Mouse (Mus musculus): ENCODE measurements around the gene Map1lc3b.
"Not testable (repeated sequence)": the region's sequence is repeated elsewhere in the genome, so short reads cannot be mapped to it uniquely, and the experiment has no call there.

Gene Map1lc3b

GRCm38 (mm10) chr8:121572121-121572520 lies 18.0 kb upstream of the Map1lc3b start:
- no peak for DNase-seq (ENCODE audit: low read depth, low spot score)

GRCm38 (mm10) chr8:121573275-121573674 lies 16.9 kb upstream of the Map1lc3b start:
- no peak for DNase-seq (ENCODE audit: low read depth, low spot score)

GRCm38 (mm10) chr8:121575661-121576060 lies 14.5 kb upstream of the Map1lc3b start:
- DNase-seq (ENCODE audit: low read depth, low spot score) = no peak

GRCm38 (mm10) chr8:121577751-121578675 lies 12.1 kb upstream of the Map1lc3b start:
- DNase-seq (ENCODE audit: low read depth, low spot score) = no peak

GRCm38 (mm10) chr8:121578676-121579451 lies 11.3 kb upstream of the Map1lc3b start, which contains the start of gene Fbxo31:
TSS of gene Fbxo31 (minus strand) at chr8:121578806.
- DNase-seq (ENCODE audit: low read depth, low spot score) = peak; percentile 95

- no peak for DNase-seq (ENCODE audit: low read depth, low spot score)
Measured at GRCm38 (mm10) chr8:121580465-121580864, 9.7 kb upstream of the Map1lc3b start.

- no peak for DNase-seq (ENCODE audit: low read depth, low spot score)
Measured at GRCm38 (mm10) chr8:121583653-121584052, 6.5 kb upstream of the Map1lc3b start.

GRCm38 (mm10) chr8:121584730-121585129 lies 5.4 kb upstream of the Map1lc3b start:
- DNase-seq (ENCODE audit: low read depth, low spot score) = no peak

- peak; percentile 98 for DNase-seq (ENCODE audit: low read depth, low spot score)
Measured at GRCm38 (mm10) chr8:121585159-121585825, 4.9 kb upstream of the Map1lc3b start.

- no peak for DNase-seq (ENCODE audit: low read depth, low spot score)
Measured at GRCm38 (mm10) chr8:121588750-121589149, 1.4 kb upstream of the Map1lc3b start.

GRCm38 (mm10) chr8:121589205-121589726 lies 895 bp upstream of the Map1lc3b start:
- no peak for DNase-seq (ENCODE audit: low read depth, low spot score)

GRCm38 (mm10) chr8:121591178-121592066 lies 1.3 kb downstream of the Map1lc3b start:
- DNase-seq (ENCODE audit: low read depth, low spot score) = peak; percentile 63

- DNase-seq (ENCODE audit: low read depth, low spot score) = no peak
Measured at GRCm38 (mm10) chr8:121593293-121593692, 3.1 kb downstream of the Map1lc3b start.

- no peak for DNase-seq (ENCODE audit: low read depth, low spot score)
Measured at GRCm38 (mm10) chr8:121593983-121594382, 3.8 kb downstream of the Map1lc3b start.

- not testable (repeated sequence) for DNase-seq (ENCODE audit: low read depth, low spot score)
Measured at GRCm38 (mm10) chr8:121597492-121597891, 7.3 kb downstream of the Map1lc3b start.

- DNase-seq (ENCODE audit: low read depth, low spot score) = no peak
Measured at GRCm38 (mm10) chr8:121598190-121598589, 8.0 kb downstream of the Map1lc3b start.

GRCm38 (mm10) chr8:121598892-121599291 lies 8.7 kb downstream of the Map1lc3b start:
- peak; percentile 83 for DNase-seq (ENCODE audit: low read depth, low spot score)

GRCm38 (mm10) chr8:121599842-121600241 lies 9.7 kb downstream of the Map1lc3b start:
- DNase-seq (ENCODE audit: low read depth, low spot score) = no peak

GRCm38 (mm10) chr8:121602411-121602810 lies 12.2 kb downstream of the Map1lc3b start:
- no peak for DNase-seq (ENCODE audit: low read depth, low spot score)

GRCm38 (mm10) chr8:121602860-121603259 lies 12.7 kb downstream of the Map1lc3b start:
- DNase-seq (ENCODE audit: low read depth, low spot score) = peak; percentile 66

- no peak for DNase-seq (ENCODE audit: low read depth, low spot score)
Measured at GRCm38 (mm10) chr8:121603801-121604200, 13.6 kb downstream of the Map1lc3b start.

All from mesoderm, embryonic 11.5 days (tissue).